Mouse (Mus musculus) erythroblast, embryonic 14.5 days (primary cell): Measurements from ENCODE around the gene Cpn1. TPM values are rescaled to one million over a fixed set of nuclear protein-coding genes. Genes with fewer than 3 reads are reported as not detected.

Experiments used
- H3K27me3 ChIP-seq: 2 replicates; pipeline ENCODE4 v1.6.1; 2012; ENCODE audit warnings: inconsistent platforms; ENCODE audit not compliant: control insufficient read depth
- H3K36me3 ChIP-seq: 2 replicates; pipeline ENCODE4 v1.6.1; 2012; ENCODE audit warnings: mild to moderate bottlenecking, inconsistent platforms; ENCODE audit not compliant: control insufficient read depth
- H3K4me1 ChIP-seq: 2 replicates; pipeline ENCODE4 v1.6.1; 2012; ENCODE audit warnings: inconsistent platforms; ENCODE audit not compliant: control insufficient read depth
- H3K4me3 ChIP-seq: replicated peaks from 2 replicates; pipeline ENCODE3; 2012; ENCODE audit warnings: moderate library complexity, mild to moderate bottlenecking, inconsistent platforms
- H3K9me3 ChIP-seq: 2 replicates; pipeline ENCODE4 v1.6.1; 2012; ENCODE audit warnings: low read length, inconsistent platforms, mixed read lengths; ENCODE audit not compliant: control insufficient read depth
- GATA1 ChIP-seq: IDR thresholded peaks from 2 replicates; pipeline ENCODE4 v1.6.1; 2012; ENCODE audit warnings: low read length, inconsistent platforms, mixed read lengths
- TAL1 ChIP-seq: IDR thresholded peaks from 3 replicates; pipeline ENCODE4 v1.6.1; 2012; ENCODE audit warnings: low read length, inconsistent platforms, mixed read lengths
- polyA plus RNA-seq: library from polyadenylated mRNA; stranded (reverse); fragments of >175 nt; gene quantifications from 2 replicates; pipeline ENCODE4 v1.2.3, GENCODE M21; 2012

Gene Cpn1
- polyA plus RNA-seq, 1 experiment: 0.42 TPM

DNA sequence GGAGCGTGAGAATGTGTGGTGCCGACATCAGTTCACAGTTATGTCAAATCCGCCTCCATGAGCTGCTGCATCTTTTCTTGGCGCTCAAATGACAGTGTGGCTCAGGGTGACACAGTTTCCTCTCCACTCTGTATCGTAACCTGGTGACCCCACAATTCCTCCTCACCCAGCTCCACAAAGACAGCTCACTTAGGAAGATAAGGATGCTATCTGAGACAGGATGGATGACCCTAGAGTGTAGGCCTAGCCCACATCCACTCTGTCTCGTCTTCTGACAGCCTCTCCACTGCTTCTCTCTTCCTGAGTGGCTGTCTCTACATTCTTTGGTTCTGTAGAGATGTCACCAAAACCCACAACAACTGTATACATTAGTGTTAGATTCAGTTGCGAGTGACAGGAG lies 9.1 kb upstream of the Cpn1 start:
- no peaks in the 10 kb centered on the region for H3K4me1 ChIP-seq
- H3K9me3 ChIP-seq: no peaks in the 10 kb centered on the region
- no peaks in the 10 kb centered on the region for H3K36me3 ChIP-seq
- no peaks in the 10 kb centered on the region for H3K27me3 ChIP-seq
- no peak overlapping the region for H3K4me3 ChIP-seq
- TF ChIP-seq TAL1: no peak
- TF ChIP-seq GATA1: no peak

DNA sequence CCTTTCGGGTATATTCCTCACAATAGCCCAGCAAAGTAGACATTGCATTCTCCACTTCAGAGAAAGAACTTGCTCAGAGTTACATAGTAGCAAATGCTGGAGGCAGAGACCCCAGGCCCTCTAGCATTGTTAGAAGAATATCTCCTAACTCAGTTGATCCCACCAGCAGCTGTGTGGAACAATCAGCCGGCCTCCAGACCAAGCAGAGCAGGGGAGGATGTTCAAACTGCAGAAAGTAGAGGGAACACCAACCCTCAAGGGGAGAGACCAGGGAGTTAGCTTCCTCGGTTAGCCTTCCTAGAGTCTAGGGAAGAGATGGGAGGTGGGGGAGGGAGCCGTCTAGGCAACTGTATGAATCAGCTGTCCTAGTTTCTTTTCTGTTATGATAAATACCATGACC lies 6.1 kb upstream of the Cpn1 start:
- no peaks in the 10 kb centered on the region for H3K36me3 ChIP-seq
- no peak overlapping the region for H3K4me3 ChIP-seq
- H3K9me3 ChIP-seq: no peaks in the 10 kb centered on the region
- no peaks in the 10 kb centered on the region for H3K4me1 ChIP-seq
- H3K27me3 ChIP-seq: no peaks in the 10 kb centered on the region
- TF ChIP-seq GATA1: no peak
- no peak for TF ChIP-seq TAL1

DNA sequence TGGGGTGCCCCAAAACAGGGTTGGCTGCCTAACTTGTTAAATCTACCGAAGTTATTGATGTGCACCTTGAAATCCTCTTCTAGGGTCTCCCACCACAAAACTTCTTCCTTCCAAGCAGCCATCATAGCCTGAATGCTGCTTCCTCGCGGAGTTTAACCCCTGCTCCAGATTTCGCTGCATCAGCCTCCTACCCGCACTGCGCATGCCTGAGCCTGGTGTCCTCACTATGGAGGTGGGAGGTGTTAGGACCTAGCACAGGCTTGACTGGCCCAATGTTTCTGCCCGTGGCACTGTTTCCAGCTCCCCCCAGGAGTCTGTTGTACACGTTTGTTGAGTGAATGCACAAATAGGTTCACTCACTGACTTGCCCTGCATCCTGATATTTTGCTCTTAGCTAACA lies 4.0 kb upstream of the Cpn1 start:
- no peaks in the 10 kb centered on the region for H3K9me3 ChIP-seq
- peaks cover 9% of the 10 kb centered on the region for H3K27me3 ChIP-seq
- H3K4me3 ChIP-seq: no peak overlapping the region
- H3K36me3 ChIP-seq: no peaks in the 10 kb centered on the region
- H3K4me1 ChIP-seq: no peaks in the 10 kb centered on the region
- TF ChIP-seq GATA1: no peak
- no peak for TF ChIP-seq TAL1

DNA sequence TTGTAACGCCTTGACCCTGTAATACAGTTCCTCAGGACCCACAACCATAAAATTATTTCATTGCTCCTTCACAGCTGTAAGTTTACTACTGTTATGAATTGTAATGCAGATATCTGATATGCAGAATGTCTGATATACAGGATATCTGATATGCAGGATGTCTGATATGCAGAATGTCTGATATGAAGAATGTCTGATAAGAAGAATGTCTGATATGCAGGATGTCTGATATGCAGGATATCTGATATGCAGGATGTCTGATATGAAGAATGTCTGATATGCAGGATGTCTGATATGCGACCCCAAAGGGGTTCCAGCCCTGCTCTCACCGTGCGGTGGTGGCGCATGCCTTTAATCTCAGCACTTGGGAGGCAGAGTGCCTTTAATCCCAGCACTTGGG lies 4.4 kb downstream of the Cpn1 start:
- H3K4me1 ChIP-seq: no peaks in the 10 kb centered on the region
- peaks cover 9% of the 10 kb centered on the region for H3K27me3 ChIP-seq
- H3K9me3 ChIP-seq: no peaks in the 10 kb centered on the region
- no peak for TF ChIP-seq TAL1
- no peak for TF ChIP-seq GATA1
- no peaks in the 10 kb centered on the region; the same call in 1 of the 2 replicates for H3K36me3 ChIP-seq
- no peak overlapping the region for H3K4me3 ChIP-seq

DNA sequence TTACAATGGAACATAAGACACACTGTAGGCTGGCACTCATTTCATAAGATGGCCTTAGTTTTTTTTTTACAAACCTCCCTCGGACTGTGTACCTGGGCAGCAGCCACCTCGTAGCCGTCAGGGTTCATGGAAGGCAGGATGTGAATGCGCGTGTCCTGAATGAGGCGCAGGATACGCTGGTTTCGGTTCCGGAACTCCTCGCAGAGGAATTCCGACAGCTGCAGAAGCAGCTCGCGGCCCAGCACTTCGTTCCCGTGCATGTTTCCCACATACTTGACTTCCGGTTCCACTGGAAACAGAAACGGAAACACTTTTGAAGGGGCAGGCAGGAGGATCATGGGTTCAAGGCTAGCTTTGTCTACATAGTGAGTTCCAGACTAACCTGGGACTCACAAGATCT lies 5.6 kb downstream of the Cpn1 start:
- TF ChIP-seq TAL1 (no peak), GATA1 (no peak)
- no peaks in the 10 kb centered on the region; the same call in 1 of the 2 replicates for H3K36me3 ChIP-seq
- H3K4me1 ChIP-seq: no peaks in the 10 kb centered on the region
- peaks cover under 1% of the 10 kb centered on the region; the same call in 1 of the 2 replicates for H3K27me3 ChIP-seq
- no peak overlapping the region for H3K4me3 ChIP-seq
- no peaks in the 10 kb centered on the region for H3K9me3 ChIP-seq

DNA sequence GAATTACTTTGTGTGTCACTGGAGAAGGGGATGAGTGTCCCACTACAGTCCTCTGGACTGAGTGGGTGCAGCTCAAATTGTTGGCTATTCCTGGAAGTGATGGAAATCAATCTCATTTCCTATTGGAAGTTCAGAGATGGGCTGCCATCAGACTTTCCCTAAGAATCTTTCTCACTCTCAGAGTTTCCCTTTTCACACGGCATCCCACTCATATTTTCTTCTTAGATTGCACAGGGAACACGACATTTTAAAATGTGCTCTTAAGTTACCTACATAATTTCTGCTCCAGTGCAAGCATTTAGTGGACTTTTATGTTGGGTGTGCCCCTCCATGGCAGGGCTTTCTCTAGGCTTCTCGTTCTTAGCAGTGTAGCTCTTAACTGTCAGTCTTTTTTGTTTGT lies 8.6 kb downstream of the Cpn1 start:
- H3K9me3 ChIP-seq: no peaks in the 10 kb centered on the region
- TF ChIP-seq GATA1: no peak
- no peak for TF ChIP-seq TAL1
- no peaks in the 10 kb centered on the region for H3K27me3 ChIP-seq
- H3K4me3 ChIP-seq: no peak overlapping the region
- no peaks in the 10 kb centered on the region for H3K4me1 ChIP-seq
- H3K36me3 ChIP-seq: no peaks in the 10 kb centered on the region; the same call in 1 of the 2 replicates

DNA sequence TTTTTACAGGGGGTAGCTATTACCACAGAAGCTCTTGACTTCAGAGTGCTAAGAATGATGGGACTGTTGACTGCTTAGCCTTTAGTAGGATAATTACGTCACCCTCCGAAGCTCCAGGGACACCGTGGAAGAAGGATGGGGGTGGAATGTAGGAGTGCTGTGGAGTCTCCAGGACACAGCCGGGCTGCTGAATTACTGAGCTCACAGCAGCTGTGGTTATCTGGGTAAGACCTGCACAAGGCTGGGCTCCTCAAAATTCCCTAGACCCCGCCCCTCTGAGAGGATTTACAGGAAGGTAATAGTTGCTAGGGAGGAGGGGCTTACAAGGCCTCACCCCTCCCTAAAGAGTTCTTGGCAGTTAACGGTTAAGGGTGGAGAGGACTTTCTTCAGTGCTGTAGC lies 9.7 kb downstream of the Cpn1 start:
- Histone ChIP-seq H3K27me3 (no peaks in the 10 kb centered on the region), H3K9me3 (no peaks in the 10 kb centered on the region), H3K36me3 (no peaks in the 10 kb centered on the region; the same call in 1 of the 2 replicates), H3K4me1 (no peaks in the 10 kb centered on the region), H3K4me3 (no peak overlapping the region)
- TF ChIP-seq TAL1: no peak
- TF ChIP-seq GATA1: no peak

DNA sequence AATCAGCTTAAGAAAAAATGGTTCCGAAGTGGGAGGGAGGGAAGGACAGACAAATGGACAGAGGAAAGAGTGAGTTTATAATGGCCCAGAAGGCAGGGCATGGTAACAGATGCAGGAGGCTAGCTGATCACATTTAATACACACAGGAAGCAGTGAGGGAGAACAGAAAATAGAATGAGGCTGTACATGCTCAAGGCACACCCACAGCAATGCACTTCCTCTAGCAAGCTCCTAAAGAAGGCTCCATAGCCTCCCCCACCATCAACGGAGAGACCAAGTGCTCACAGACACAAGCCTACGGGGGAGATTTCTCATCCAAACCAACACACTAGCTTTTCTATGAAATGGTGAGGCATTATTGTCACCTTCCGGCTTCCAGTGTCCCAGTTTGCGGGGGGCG lies 12.1 kb downstream of the Cpn1 start:
- H3K4me3 ChIP-seq: no peak overlapping the region
- H3K36me3 ChIP-seq: no peaks in the 10 kb centered on the region; the same call in 1 of the 2 replicates
- H3K9me3 ChIP-seq: no peaks in the 10 kb centered on the region
- no peaks in the 10 kb centered on the region for H3K27me3 ChIP-seq
- no peaks in the 10 kb centered on the region for H3K4me1 ChIP-seq
- TF ChIP-seq TAL1: no peak
- no peak for TF ChIP-seq GATA1

DNA sequence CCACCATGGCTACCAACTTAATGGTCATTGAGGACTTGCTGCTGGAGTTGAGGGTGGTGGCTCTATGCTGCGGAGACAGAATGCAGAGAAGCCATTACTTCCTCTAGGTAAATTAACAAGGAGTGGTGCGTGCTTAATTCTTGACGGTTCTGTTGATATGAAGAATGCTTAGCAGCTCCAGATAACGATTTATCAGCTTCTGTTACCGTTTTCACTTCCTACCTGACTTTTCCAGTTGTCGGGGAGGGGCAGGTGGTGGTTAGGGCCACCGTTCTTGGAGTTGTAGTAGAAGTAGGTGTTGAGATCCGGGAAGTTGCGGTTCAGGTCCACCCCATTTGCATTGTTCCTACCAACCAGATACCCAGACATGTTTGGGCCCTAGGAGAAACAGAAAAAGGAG lies 12.6 kb downstream of the Cpn1 start:
- Histone ChIP-seq H3K36me3 (no peaks in the 10 kb centered on the region; the same call in 1 of the 2 replicates), H3K27me3 (no peaks in the 10 kb centered on the region), H3K4me1 (no peaks in the 10 kb centered on the region), H3K9me3 (no peaks in the 10 kb centered on the region), H3K4me3 (no peak overlapping the region)
- TF ChIP-seq TAL1: no peak
- no peak for TF ChIP-seq GATA1

DNA sequence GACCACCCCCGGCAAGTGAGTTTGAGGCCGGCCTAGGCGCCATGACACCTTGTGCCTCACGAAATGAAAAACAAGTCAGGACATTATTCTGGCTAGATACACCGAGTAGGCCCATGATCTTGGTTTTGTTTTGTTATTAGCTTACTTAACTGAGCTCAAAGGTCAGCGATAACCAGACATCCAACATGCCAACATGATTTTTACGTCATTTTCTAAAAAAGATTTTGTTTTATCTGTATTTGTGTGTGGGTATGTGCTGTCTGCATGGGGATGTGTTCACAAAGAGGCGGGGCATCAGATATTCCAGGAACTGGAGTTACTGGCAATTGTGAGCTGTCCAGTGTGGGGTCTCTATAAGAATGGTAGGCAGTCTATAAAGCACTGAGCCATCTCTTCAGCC lies 14.2 kb downstream of the Cpn1 start:
- Histone ChIP-seq H3K36me3 (no peaks in the 10 kb centered on the region; the same call in 1 of the 2 replicates), H3K4me1 (no peaks in the 10 kb centered on the region), H3K4me3 (no peak overlapping the region), H3K27me3 (no peaks in the 10 kb centered on the region), H3K9me3 (no peaks in the 10 kb centered on the region)
- TF ChIP-seq GATA1 (no peak), TAL1 (no peak)
